Mouse (Mus musculus) stomach, embryonic 16.5 days (tissue): Measurements from ENCODE around the gene Nwd2. TPM values are rescaled to one million over a fixed set of nuclear protein-coding genes. Genes with fewer than 3 reads are reported as not detected.

Source experiments
- ATAC-seq: fragments of 200-750 bp; cut with Nextera tagmentation; 2 replicates; pipeline ENCODE4 v1.8.0; 2017; ENCODE audit warnings: moderate number of reproducible peaks, moderate TSS enrichment; ENCODE audit not compliant: insufficient read depth, low FRiP score
- H3K27ac ChIP-seq: fragments of 300-500 bp; sonication (generic); 2 replicates; pipeline ENCODE4 v1.5.1; 2014; ENCODE audit warnings: low read length
- H3K27me3 ChIP-seq: fragments of 300-500 bp; sonication (generic); 2 replicates; pipeline ENCODE4 v1.6.1; 2014; ENCODE audit warnings: low read length, control low read depth, mixed read lengths; ENCODE audit not compliant: control insufficient read depth, insufficient read depth
- H3K36me3 ChIP-seq: fragments of 300-500 bp; sonication (generic); 2 replicates; pipeline ENCODE4 v1.6.1; 2014; ENCODE audit warnings: low read length; ENCODE audit not compliant: control insufficient read depth, insufficient read depth
- H3K4me1 ChIP-seq: fragments of 300-500 bp; sonication (generic); 2 replicates; pipeline ENCODE4 v1.6.1; 2014; ENCODE audit warnings: low read length, control low read depth, mixed read lengths; ENCODE audit not compliant: control insufficient read depth, insufficient read depth
- H3K4me2 ChIP-seq: fragments of 300-500 bp; sonication (generic); 2 replicates; pipeline ENCODE4 v1.6.1; 2014; ENCODE audit warnings: low read depth, low read length, mixed read lengths
- H3K4me3 ChIP-seq: fragments of 300-500 bp; sonication (generic); replicated peaks from 2 replicates; pipeline ENCODE4 v1.5.1; 2014; ENCODE audit warnings: mild to moderate bottlenecking, low read length
- H3K9ac ChIP-seq: fragments of 300-500 bp; sonication (generic); 2 replicates; pipeline ENCODE4 v1.6.1; 2014; ENCODE audit warnings: low read length
- H3K9me3 ChIP-seq: fragments of 300-500 bp; sonication (generic); replicated peaks from 2 replicates; pipeline ENCODE4 v1.6.1; 2016; ENCODE audit warnings: low read length, control low read depth; ENCODE audit not compliant: control insufficient read depth
- WGBS: fragments of 180-500 bp; shearing (Covaris S2); extraction: QIAGEN DNeasy Blood & Tissue Kit; methylation state at CpG from one replicate; pipeline ENCODE4 v1.1.7; 2014; 5-methylcytosine and 5-hydroxymethylcytosine counted together
- polyA plus RNA-seq: library from polyadenylated mRNA; unstranded; fragments of >200 nt; fragmentation: Nextera tagmentation; extraction: Ambion mirVana; gene quantifications from 2 replicates; pipeline ENCODE4 v1.2.1, GENCODE M21; 2015

The Nwd2 gene
- polyA plus RNA-seq, 1 experiment from 2014 or later = 0.81 TPM

GRCm38 (mm10) chr5:63649533-63650464, 897 bp downstream of the Nwd2 start:
- under 1% methylated on average over 83 of the region's 83 CpGs for WGBS
- no peak overlapping the region for H3K27ac ChIP-seq
- H3K36me3 ChIP-seq = no peaks in the 10 kb centered on the region
- peak overlapping the region; percentile 40 for H3K9ac ChIP-seq
- H3K9me3 ChIP-seq = no peaks in the 10 kb centered on the region
- peaks cover 13% of the 10 kb centered on the region for H3K4me1 ChIP-seq
- H3K4me2 ChIP-seq = peak overlapping the region; percentile 93
- H3K4me3 ChIP-seq = peak overlapping the region; percentile 49
- ATAC-seq = peak; percentile 47; the same call in 1 of the 2 replicates
- H3K27me3 ChIP-seq = peaks cover 31% of the 10 kb centered on the region

DNA sequence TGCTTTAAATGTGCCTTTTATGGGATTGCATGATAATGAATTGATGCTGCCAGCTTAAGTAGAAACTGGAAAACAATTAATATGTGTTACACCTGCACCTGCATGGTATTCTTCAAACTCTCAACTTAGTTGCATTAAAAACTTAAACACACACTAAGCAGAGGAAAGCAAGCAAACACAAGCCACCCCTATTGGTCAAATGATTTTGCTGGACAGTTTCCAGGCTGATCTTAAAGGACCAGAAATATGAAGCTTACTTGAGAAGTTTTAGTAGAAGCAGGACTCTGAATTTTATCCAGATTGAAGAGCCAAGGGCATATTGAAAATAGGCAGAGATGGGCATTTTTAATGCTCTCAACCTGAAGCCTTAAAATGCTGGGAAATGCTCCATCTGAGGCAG, 2.9 kb downstream of the Nwd2 start:
- H3K4me3 ChIP-seq = no peak overlapping the region
- peaks cover 13% of the 10 kb centered on the region for H3K4me1 ChIP-seq
- ATAC-seq = no peak
- H3K27ac ChIP-seq = no peak overlapping the region
- H3K36me3 ChIP-seq = no peaks in the 10 kb centered on the region
- no peak overlapping the region for H3K9ac ChIP-seq
- no peaks in the 10 kb centered on the region for H3K9me3 ChIP-seq
- no peak overlapping the region for H3K4me2 ChIP-seq
- H3K27me3 ChIP-seq = peaks cover 31% of the 10 kb centered on the region

DNA sequence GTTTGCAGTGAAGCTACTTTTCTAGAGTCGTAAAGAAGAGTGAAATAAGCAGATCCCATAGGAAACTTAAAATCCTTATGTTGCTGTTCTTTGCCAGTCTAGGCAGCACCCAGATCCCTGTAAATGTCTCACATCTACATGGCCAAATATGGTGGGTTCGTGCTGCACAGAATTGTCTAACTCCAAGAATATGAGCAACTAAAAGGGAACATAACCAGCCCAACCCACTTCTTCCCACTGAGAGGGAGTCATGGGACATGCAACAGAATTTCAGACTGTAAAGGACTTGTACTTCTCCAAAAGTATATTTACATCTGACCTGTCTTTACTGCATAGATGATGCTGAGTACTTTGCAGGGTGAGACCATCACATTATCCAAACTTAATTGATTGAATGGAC, 3.8 kb downstream of the Nwd2 start:
- Histone ChIP-seq H3K27ac (no peak overlapping the region), H3K9me3 (no peaks in the 10 kb centered on the region), H3K36me3 (no peaks in the 10 kb centered on the region), H3K4me2 (no peak overlapping the region), H3K4me3 (no peak overlapping the region), H3K27me3 (peaks cover 31% of the 10 kb centered on the region), H3K9ac (no peak overlapping the region), H3K4me1 (peaks cover 13% of the 10 kb centered on the region)
- 84% methylated on average over 2 of the region's 2 CpGs for WGBS
- no peak for ATAC-seq

GRCm38 (mm10) chr5:63666884-63667283, 18.0 kb downstream of the Nwd2 start:
- Histone ChIP-seq H3K9me3 (no peaks in the 10 kb centered on the region), H3K36me3 (no peaks in the 10 kb centered on the region), H3K4me3 (no peak overlapping the region)

DNA sequence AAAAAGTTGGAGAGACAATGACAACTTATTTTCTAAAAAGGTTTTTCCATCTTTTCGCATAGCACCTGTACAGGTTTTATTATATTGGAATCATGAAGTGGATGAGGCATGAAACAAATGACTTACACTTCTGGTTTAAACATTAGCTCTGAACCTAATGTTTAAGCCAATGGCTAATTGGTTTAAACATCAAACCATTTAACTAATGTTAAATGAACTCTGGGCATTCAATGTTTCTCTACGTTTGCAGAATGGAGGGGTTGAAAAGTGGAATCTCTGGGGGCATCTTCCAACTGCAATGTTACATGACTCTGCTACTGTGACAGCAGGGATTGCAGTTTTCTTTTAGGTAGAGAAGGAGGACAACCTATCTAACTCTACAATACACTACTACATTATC, 27.0 kb downstream of the Nwd2 start:
- Histone ChIP-seq H3K4me1 (no peaks in the 10 kb centered on the region), H3K9ac (no peak overlapping the region), H3K4me2 (no peak overlapping the region), H3K36me3 (no peaks in the 10 kb centered on the region), H3K4me3 (no peak overlapping the region), H3K27me3 (no peaks in the 10 kb centered on the region), H3K9me3 (no peaks in the 10 kb centered on the region), H3K27ac (no peak overlapping the region)
- WGBS = 72% methylated on average over 2 of the region's 2 CpGs
- no peak for ATAC-seq

More at GRCm38 (mm10) chr5:63666884-63667283, 18.0 kb downstream of the Nwd2 start:
- Histone ChIP-seq H3K9ac (no peak overlapping the region), H3K4me2 (no peak overlapping the region), H3K27me3 (no peaks in the 10 kb centered on the region), H3K4me1 (no peaks in the 10 kb centered on the region), H3K27ac (no peak overlapping the region)
- no peak for ATAC-seq
- WGBS = 88% methylated on average over 5 of the region's 5 CpGs

DNA sequence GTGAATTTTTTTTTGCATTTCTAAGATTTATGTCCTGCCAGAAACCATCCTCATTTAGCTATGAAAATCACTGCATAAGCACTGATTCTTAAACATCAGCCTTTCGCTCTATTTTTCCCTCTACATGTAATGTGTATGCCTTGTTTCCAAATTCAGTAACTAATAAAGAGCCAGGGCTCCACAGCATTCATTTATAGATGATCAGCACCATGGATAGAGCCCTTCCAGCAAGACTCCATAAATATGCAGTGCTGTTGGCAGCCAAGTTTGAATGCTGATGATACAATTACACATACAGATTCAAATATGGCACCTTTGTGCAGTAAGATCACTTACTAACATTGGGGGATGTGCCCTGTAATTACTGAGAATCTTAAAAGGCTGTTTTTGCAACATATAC, 40.2 kb downstream of the Nwd2 start:
- Histone ChIP-seq H3K4me3 (no peak overlapping the region), H3K9ac (no peak overlapping the region), H3K27me3 (no peaks in the 10 kb centered on the region), H3K4me2 (no peak overlapping the region), H3K27ac (no peak overlapping the region), H3K9me3 (no peaks in the 10 kb centered on the region), H3K4me1 (no peaks in the 10 kb centered on the region), H3K36me3 (no peaks in the 10 kb centered on the region)
- ATAC-seq = no peak
- WGBS = 67% methylated on average over 1 of the region's 1 CpGs

DNA sequence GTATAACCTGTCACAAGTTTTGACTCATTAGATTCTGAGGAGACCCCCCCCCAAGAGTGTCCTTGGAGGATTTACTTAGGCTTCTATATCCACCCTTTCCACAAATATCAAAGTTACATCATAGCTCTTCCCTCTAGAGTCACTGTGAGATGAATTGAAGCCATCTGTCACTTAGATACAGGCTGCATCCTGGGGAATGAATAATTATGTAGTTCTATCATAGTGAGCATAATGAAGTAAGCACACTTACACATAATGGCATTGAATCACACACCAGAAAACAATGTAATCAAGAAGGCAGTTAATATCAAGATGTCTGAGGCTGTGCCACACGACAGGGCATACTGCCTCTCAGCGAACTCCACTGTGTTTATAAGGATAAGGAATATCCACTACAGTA, 47.9 kb downstream of the Nwd2 start:
- no peak overlapping the region for H3K4me2 ChIP-seq
- H3K27me3 ChIP-seq = no peaks in the 10 kb centered on the region
- H3K36me3 ChIP-seq = no peaks in the 10 kb centered on the region
- no peak overlapping the region for H3K27ac ChIP-seq
- no peaks in the 10 kb centered on the region for H3K4me1 ChIP-seq
- H3K4me3 ChIP-seq = no peak overlapping the region
- no peak for ATAC-seq
- no peak overlapping the region for H3K9ac ChIP-seq
- H3K9me3 ChIP-seq = no peaks in the 10 kb centered on the region
- 76% methylated on average over 2 of the region's 2 CpGs for WGBS

DNA sequence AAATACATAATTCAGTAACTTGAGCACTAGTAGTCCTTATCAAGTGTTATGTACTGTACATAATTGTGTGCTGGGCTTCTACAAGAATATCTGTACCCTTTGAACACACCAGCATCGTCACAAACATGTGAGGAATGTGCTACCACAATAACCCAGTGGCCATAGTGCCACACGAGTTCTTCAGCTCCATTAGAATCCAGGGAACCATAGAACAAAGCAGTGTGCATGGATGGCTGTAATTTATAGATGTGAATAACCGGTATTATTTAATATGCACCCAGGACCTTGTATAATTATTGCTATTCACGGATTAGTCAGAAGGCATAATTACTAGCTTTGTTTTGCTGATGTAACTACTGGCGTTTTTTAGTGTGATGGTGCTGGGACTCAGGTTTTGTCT, 48.3 kb downstream of the Nwd2 start:
- 62% methylated on average over 5 of the region's 5 CpGs for WGBS
- no peaks in the 10 kb centered on the region for H3K4me1 ChIP-seq
- no peak for ATAC-seq
- H3K27ac ChIP-seq = no peak overlapping the region
- H3K36me3 ChIP-seq = no peaks in the 10 kb centered on the region
- H3K4me3 ChIP-seq = no peak overlapping the region
- no peaks in the 10 kb centered on the region for H3K27me3 ChIP-seq
- no peak overlapping the region for H3K4me2 ChIP-seq
- no peak overlapping the region for H3K9ac ChIP-seq
- H3K9me3 ChIP-seq = no peaks in the 10 kb centered on the region

DNA sequence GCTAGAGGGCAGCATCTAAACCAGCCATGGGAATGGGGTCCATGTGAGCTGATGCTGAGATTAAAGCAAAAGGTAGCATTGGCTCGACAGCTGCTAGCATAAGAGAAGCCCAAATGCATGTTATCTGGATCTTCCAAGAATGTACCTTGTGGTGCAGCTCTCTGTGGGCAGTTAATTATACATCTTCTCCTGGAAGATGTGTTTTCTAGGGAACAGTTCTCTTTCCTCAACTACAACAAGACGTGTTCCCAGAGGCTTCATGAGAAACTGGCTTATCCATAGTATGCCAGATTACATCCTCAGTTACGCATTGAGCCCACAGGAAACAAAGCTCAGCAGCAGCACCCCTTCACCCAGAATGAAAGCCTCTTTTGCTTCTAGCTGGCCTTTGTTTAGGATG, 80.1 kb downstream of the Nwd2 start:
- Histone ChIP-seq H3K27me3 (no peaks in the 10 kb centered on the region), H3K4me2 (no peak overlapping the region)
- ATAC-seq = no peak

More for the DNA sequence above, 80.1 kb downstream of the Nwd2 start:
- Histone ChIP-seq H3K4me1 (no peaks in the 10 kb centered on the region), H3K27ac (no peak overlapping the region), H3K36me3 (no peaks in the 10 kb centered on the region), H3K9ac (no peak overlapping the region), H3K9me3 (no peaks in the 10 kb centered on the region), H3K4me3 (no peak overlapping the region)
- 78% methylated on average over 3 of the region's 3 CpGs for WGBS
